Mouse (Mus musculus): ENCODE data around the gene Cyp2t4. TPM values are rescaled to one million over a fixed set of nuclear protein-coding genes. Genes with fewer than 3 reads are reported as not detected.

The Cyp2t4 gene
- total and polyA plus RNA-seq, 2 experiments from 2014 or later: 0.09 TPM; not detected in 1

DNA sequence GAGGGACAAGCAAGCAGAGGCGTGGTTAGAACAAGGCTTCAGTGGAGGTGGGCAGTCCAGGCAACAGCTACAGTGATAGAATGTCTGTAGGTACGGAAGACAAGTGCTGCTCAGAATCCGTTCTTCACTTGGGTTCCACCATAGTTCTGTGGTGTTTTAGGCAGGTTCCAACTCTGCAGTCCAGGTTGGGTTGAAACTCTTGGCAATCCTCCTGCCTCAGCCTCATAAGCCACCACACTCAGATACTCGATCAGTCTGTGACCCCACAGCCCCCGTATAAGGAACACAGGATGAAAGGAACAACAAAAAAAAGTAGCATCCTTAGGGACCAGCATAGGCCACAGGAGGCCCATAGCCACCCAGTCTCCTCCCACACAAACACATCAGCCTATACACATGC, 38.9 kb downstream of the Cyp2t4 start:
- H3K27me3 ChIP-seq (ENCODE audit: insufficient read depth, low read length): no peaks in the 10 kb centered on the region
- H3K27ac ChIP-seq: no peak overlapping the region
- no peak overlapping the region for H3K4me2 ChIP-seq (ENCODE audit: low read depth, low read length)
- WGBS: 94% methylated on average over 5 of the region's 5 CpGs
- H3K9ac ChIP-seq (replicated peaks; ENCODE audit: low read length): no peak overlapping the region
- H3K36me3 ChIP-seq (ENCODE audit: insufficient read depth, low read length): peaks cover 61% of the 10 kb centered on the region
- no peak for DNase-seq (ENCODE audit: low spot score)
- H3K9me3 ChIP-seq (ENCODE audit: low read length): no peaks in the 10 kb centered on the region
- ATAC-seq: no peak
- peaks cover 13% of the 10 kb centered on the region for H3K4me1 ChIP-seq (ENCODE audit: insufficient read depth, low read length)
- no peak for TF ChIP-seq CTCF (IDR thresholded peaks at IDR 0.05; ENCODE audit: low read depth)
- H3K4me3 ChIP-seq (ENCODE audit: low read length): no peak overlapping the region

DNA sequence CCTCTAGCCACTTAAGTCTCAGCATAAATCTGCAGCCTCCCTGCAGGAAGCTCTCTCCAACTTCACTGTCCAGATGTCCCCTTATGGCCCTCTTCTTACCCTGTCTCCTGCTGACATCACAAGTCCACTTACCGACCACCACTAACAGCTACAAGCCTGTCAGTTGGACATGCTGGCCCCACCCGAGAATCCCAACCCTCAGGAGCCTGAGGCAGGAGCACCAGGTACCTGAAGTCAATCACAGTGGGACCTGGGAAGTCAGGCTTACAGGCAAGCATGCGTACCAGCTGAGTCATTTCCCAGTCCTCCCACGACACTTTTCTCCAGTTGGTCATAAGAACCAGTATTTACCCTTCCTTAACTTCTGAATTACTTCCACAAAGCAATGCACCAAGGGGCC, 40.2 kb downstream of the Cyp2t4 start:
- DNase-seq (ENCODE audit: low spot score) (no peak), ATAC-seq (no peak)
- H3K36me3 ChIP-seq (ENCODE audit: insufficient read depth, low read length): peaks cover 52% of the 10 kb centered on the region
- H3K27ac ChIP-seq: no peak overlapping the region
- H3K4me2 ChIP-seq (ENCODE audit: low read depth, low read length): no peak overlapping the region
- H3K4me3 ChIP-seq (ENCODE audit: low read length): no peak overlapping the region
- no peak overlapping the region for H3K9ac ChIP-seq (replicated peaks; ENCODE audit: low read length)
- peaks cover 13% of the 10 kb centered on the region for H3K4me1 ChIP-seq (ENCODE audit: insufficient read depth, low read length)
- TF ChIP-seq CTCF (IDR thresholded peaks at IDR 0.05; ENCODE audit: low read depth): no peak
- H3K9me3 ChIP-seq (ENCODE audit: low read length): no peaks in the 10 kb centered on the region
- no peaks in the 10 kb centered on the region for H3K27me3 ChIP-seq (ENCODE audit: insufficient read depth, low read length)
- 79% methylated on average over 4 of the region's 4 CpGs for WGBS

DNA sequence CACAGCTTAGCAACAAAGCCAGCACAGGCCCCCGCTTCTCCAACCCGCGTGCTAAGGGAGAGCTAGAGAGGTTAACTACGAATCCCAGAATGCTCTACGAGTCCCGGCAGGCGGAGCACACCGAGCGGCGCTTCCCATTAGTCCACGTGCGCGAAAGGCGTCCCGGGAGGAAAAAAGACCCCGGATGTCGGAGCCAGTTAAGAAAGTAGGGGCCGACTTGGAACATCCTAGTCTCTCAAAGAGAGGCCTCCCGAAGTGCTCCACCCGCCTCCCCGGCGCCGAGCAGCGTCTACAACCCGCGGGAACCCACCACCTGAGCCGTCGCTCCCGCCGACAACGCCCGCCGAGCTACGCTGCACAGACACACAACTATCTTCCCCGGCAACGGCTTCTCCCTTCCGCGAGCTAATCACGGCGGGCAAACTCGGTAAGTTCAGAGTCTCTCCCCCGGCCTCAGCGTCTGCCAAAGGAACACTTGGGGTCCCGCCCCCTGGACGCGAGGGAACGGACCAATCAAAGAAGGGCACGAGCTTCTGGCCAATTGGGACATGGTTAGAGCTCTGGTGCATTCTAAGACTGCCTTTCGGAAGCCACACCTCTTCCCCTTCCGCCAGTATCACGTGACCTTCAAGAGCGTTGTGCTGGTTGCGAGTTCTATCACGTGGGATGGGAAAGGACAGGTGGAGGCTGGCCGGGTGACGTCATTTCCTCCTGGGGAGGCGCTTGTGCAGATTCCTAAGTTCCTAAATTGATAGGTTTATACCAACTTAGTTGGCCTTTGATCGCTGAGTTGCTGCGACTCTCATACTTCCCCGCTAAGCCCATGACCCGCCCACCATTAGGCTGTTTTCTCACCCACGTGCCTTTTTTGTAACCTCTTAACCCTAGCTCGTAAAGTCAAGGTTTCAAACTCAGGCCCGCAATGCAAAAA, 42.4 kb downstream of the Cyp2t4 start, which contains the start of the genes BC024978 and Snrpa:
Gene BC024978 (plus strand): TSS at position 101 of the 931 bp plus-strand sequence.
Gene Snrpa (minus strand): TSS at position 591 of the 931 bp plus-strand sequence.
- H3K27me3 ChIP-seq (ENCODE audit: insufficient read depth, low read length): no peaks in the 10 kb centered on the region
- peak within 1 kb of the TSS; percentile 99 for H3K27ac ChIP-seq
- H3K4me2 ChIP-seq (ENCODE audit: low read depth, low read length): peak within 1 kb of the TSS; percentile 82
- H3K4me3 ChIP-seq (ENCODE audit: low read length): peak within 1 kb of the TSS; percentile 84
- peaks cover 31% of the 10 kb centered on the region for H3K36me3 ChIP-seq (ENCODE audit: insufficient read depth, low read length)
- ATAC-seq: peak; percentile 98
- peak within 1 kb of the TSS; percentile 91 for H3K9ac ChIP-seq (replicated peaks; ENCODE audit: low read length)
- TF ChIP-seq CTCF (IDR thresholded peaks at IDR 0.05; ENCODE audit: low read depth): 0 out of 2 replicates have a peak, but pooled peaks have one; percentile 1
- no peaks in the 10 kb centered on the region for H3K9me3 ChIP-seq (ENCODE audit: low read length)
- DNase-seq (ENCODE audit: low spot score): peak; percentile 98
- peaks cover 13% of the 10 kb centered on the region for H3K4me1 ChIP-seq (ENCODE audit: insufficient read depth, low read length)
- WGBS: under 1% methylated on average over 63 of the region's 64 CpGs

DNA sequence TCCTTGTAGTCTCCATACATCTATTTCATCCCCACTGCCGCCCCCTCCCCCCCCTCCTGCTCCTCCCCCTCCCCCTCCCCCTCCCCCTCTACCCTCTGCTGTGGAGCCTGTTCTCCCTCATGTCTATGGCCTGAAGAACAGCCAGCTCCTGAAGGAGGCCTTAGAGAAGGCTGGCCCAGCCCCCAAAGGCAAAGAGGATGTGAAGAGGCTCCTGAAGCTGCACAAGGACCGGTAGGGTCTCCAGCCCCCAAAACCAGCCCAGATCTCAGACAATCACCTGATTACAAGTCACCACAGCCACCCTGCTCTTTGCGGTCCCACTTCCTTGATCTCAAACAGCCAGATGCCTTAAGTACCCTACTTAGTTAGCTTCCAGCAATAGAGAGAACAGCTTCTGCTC, 43.6 kb downstream of the Cyp2t4 start:
- peaks cover 19% of the 10 kb centered on the region; the same call in 1 of the 2 replicates for H3K36me3 ChIP-seq (ENCODE audit: insufficient read depth, low read length)
- no peak for TF ChIP-seq CTCF (IDR thresholded peaks at IDR 0.05; ENCODE audit: low read depth)
- WGBS: 83% methylated on average over 3 of the region's 3 CpGs
- H3K4me2 ChIP-seq (ENCODE audit: low read depth, low read length): no peak overlapping the region
- ATAC-seq (no peak), DNase-seq (ENCODE audit: low spot score) (no peak)
- H3K9me3 ChIP-seq (ENCODE audit: low read length): no peaks in the 10 kb centered on the region
- no peaks in the 10 kb centered on the region for H3K27me3 ChIP-seq (ENCODE audit: insufficient read depth, low read length)
- H3K9ac ChIP-seq (replicated peaks; ENCODE audit: low read length): no peak overlapping the region
- H3K4me3 ChIP-seq (ENCODE audit: low read length): no peak overlapping the region
- peaks cover 13% of the 10 kb centered on the region for H3K4me1 ChIP-seq (ENCODE audit: insufficient read depth, low read length)
- H3K27ac ChIP-seq: no peak overlapping the region

DNA sequence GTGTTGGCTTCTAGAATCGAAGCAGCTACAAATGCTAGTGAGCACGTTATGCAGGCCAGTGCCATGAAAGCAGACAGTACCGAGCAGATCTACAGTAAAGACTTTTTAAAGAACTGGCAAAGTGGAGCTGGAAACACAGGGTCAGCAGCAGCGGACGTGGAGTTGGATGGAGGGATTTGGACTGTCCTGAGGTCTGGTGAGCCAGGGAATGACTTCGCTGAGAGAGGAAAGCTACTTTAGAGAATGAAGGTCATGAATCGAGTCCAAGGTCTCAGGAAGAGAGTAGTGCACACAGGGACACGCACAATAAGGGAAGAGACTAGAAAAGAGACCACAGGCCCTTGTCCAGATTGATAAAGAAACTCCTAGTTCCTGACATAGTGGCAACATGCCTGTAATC, 44.1 kb downstream of the Cyp2t4 start:
- H3K36me3 ChIP-seq (ENCODE audit: insufficient read depth, low read length): peaks cover 19% of the 10 kb centered on the region; the same call in 1 of the 2 replicates
- peaks cover 13% of the 10 kb centered on the region for H3K4me1 ChIP-seq (ENCODE audit: insufficient read depth, low read length)
- H3K27me3 ChIP-seq (ENCODE audit: insufficient read depth, low read length): no peaks in the 10 kb centered on the region
- H3K4me3 ChIP-seq (ENCODE audit: low read length): no peak overlapping the region
- DNase-seq (ENCODE audit: low spot score) (no peak), ATAC-seq (no peak)
- H3K4me2 ChIP-seq (ENCODE audit: low read depth, low read length): no peak overlapping the region
- 93% methylated on average over 8 of the region's 8 CpGs for WGBS
- no peak overlapping the region for H3K27ac ChIP-seq
- no peak overlapping the region for H3K9ac ChIP-seq (replicated peaks; ENCODE audit: low read length)
- no peak for TF ChIP-seq CTCF (IDR thresholded peaks at IDR 0.05; ENCODE audit: low read depth)
- no peaks in the 10 kb centered on the region for H3K9me3 ChIP-seq (ENCODE audit: low read length)

DNA sequence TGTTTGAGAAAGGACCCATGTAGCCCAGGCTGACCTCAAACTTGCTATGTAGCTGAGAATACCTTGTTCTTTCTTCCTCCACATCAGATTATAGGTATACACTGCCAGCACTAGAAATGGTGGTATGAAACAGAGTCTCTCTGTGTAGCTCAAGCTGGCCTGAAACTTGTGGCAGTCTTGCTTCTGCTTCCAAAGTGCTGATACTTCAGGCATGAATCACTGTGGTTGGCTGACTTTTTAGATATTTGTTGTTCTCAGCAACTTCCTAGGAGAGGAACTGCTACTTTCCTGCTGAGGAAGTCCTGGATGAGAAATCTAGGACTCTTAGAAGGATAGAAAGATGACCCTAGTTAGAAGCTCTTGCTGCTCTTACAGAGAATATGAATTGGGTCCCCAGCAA, 44.8 kb downstream of the Cyp2t4 start:
- H3K36me3 ChIP-seq (ENCODE audit: insufficient read depth, low read length): peaks cover 18% of the 10 kb centered on the region; the same call in 1 of the 2 replicates
- H3K9me3 ChIP-seq (ENCODE audit: low read length): no peaks in the 10 kb centered on the region
- H3K4me2 ChIP-seq (ENCODE audit: low read depth, low read length): no peak overlapping the region
- no peak overlapping the region for H3K4me3 ChIP-seq (ENCODE audit: low read length)
- no peak overlapping the region for H3K9ac ChIP-seq (replicated peaks; ENCODE audit: low read length)
- H3K4me1 ChIP-seq (ENCODE audit: insufficient read depth, low read length): peaks cover 13% of the 10 kb centered on the region
- TF ChIP-seq CTCF (IDR thresholded peaks at IDR 0.05; ENCODE audit: low read depth): no peak
- ATAC-seq: no peak
- no peak overlapping the region for H3K27ac ChIP-seq
- DNase-seq (ENCODE audit: low spot score): no peak
- H3K27me3 ChIP-seq (ENCODE audit: insufficient read depth, low read length): no peaks in the 10 kb centered on the region

DNA sequence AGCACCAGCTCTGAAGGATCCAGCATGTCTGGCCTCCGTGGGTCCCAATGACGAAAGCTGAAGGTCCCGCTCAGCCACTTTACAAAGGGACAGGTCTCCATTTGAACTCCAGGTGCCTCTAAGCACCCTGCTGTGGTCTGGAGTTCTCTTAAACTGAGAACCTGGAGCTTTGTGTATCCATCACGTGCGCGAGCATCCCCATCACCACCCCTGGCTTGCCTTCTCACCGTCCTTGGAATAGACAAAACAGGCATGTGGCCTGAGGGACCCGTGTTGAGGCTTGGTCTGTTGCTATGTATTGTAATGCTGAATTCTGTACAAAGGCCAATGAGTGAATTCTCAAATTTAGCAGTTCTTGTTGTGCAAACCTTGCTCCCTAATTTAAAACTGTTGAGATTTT, 45.3 kb downstream of the Cyp2t4 start:
- H3K4me1 ChIP-seq (ENCODE audit: insufficient read depth, low read length): peaks cover 11% of the 10 kb centered on the region
- H3K27me3 ChIP-seq (ENCODE audit: insufficient read depth, low read length): no peaks in the 10 kb centered on the region
- H3K9me3 ChIP-seq (ENCODE audit: low read length): no peaks in the 10 kb centered on the region
- H3K36me3 ChIP-seq (ENCODE audit: insufficient read depth, low read length): peaks cover 14% of the 10 kb centered on the region; the same call in 1 of the 2 replicates
- DNase-seq (ENCODE audit: low spot score) (no peak), ATAC-seq (no peak)
- no peak overlapping the region for H3K4me2 ChIP-seq (ENCODE audit: low read depth, low read length)
- H3K4me3 ChIP-seq (ENCODE audit: low read length): no peak overlapping the region
- 93% methylated on average over 8 of the region's 8 CpGs for WGBS
- no peak overlapping the region for H3K9ac ChIP-seq (replicated peaks; ENCODE audit: low read length)
- no peak for TF ChIP-seq CTCF (IDR thresholded peaks at IDR 0.05; ENCODE audit: low read depth)
- H3K27ac ChIP-seq: no peak overlapping the region

Measured in hindbrain, postnatal 0 days (tissue).